Mouse (Mus musculus) left cerebral cortex, postnatal 25 days (tissue): ENCODE results near the gene Bend3. TPM values are rescaled to one million over a fixed set of nuclear protein-coding genes. Genes with fewer than 3 reads are reported as not detected.

Experiments
- DNase-seq, 2 experiments: peaks; one replicate each; pipeline ENCODE4 v3.0.0; 2022; ENCODE audit warnings: low spot score in 2 of 2, mixed read lengths in 1 of 2
- intact Hi-C: fragments of 180-260 bp; cut with DNase I; formaldehyde crosslinking; loops from one replicate; pipeline ENCODE4 v1.15.1; 2025
- total RNA-seq, 2 experiments: library from RNA; stranded (reverse); gene quantifications; 2 replicates each; pipeline ENCODE4 v1.2.3; 2021

Gene Bend3
- total RNA-seq: 1 to 10 TPM; 4.3 to 5.9 TPM

GRCm38 (mm10) chr10:43478751-43479435 is at the start of gene Bend3:
Gene Bend3, plus strand, starts transcription at chr10:43478831.
- peak; percentile 45 to 49 for DNase-seq
- intact Hi-C loops: loop anchor here (1.0 to 2.0 kb wide), 2 partner anchors 62 to 304 kb away; partner anchors contain the start of genes 9030612E09Rik and Sobp

GRCm38 (mm10) chr10:43430606-43431005 is 48.0 kb upstream of the Bend3 start:
- no peak for DNase-seq
- intact Hi-C loops: no loop called here

DNA sequence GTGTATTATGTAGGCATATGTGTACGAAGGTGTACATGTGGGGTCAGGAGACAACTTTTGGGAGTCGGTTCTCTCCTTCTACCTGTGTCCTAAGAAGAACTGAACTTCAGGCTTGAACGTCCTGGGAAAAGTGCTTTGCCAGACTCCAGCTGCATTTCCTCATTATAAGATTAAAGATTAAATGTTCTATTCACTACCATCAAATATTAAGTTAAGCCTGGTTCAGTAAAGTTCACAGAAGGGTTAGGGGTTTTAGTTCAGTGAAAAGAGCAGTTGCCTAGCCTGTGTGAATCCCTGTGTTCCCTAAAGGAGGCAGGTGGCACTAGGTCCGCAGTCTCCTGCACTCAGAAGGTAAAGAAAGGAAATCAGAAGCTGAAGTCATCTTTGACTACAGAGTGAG is 44.3 kb upstream of the Bend3 start:
- no peak for DNase-seq
- intact Hi-C loops: no loop called here

- intact Hi-C loops: no loop called here
- DNase-seq: no peak
Observed at GRCm38 (mm10) chr10:43435757-43436156, 42.9 kb upstream of the Bend3 start.

GRCm38 (mm10) chr10:43439492-43439941 is 39.1 kb upstream of the Bend3 start:
- DNase-seq: no peak
- intact Hi-C loops: no loop called here

DNA sequence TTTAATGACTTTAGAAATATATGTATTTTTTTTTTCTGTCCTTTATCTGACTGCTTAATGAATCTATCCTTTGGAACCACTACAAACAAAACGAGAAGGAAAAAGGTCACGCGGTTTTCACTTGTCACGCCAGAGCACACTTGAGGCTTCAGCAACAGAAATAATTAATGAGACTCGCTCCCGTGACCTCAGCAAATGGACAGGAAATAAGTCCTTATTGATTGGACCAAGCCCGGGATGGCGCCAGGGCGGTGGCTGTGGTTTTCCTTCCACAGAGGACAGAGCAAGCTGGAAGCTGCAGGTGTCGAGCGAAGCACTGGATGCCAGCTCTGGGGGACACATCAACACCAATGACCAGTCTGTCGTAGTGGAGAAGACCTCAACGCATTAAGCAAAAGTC is 38.6 kb upstream of the Bend3 start:
- intact Hi-C loops: no loop called here
- no peak for DNase-seq

GRCm38 (mm10) chr10:43440981-43441740 is 37.5 kb upstream of the Bend3 start:
- intact Hi-C loops: no loop called here
- no peak for DNase-seq

DNA sequence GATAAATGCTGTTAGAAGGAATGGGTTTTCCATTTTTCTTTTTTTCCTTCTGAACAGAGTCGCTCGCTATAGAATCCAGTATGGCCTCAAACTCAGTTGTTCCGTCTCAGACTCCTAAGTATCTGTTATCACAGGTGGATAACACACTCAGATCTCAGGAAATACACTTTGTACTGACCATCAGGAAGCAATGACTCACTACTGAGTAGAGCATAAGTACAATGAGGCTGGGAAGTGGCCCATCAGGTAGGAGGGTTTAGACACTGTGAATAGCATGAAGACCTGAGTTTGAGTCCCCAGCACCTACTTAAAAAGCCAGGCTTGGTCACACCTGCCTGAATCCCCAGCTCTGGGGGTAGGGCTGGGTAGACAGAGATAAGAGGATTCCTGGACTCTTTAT is 30.0 kb upstream of the Bend3 start:
- DNase-seq: no peak
- intact Hi-C loops: no loop called here

DNA sequence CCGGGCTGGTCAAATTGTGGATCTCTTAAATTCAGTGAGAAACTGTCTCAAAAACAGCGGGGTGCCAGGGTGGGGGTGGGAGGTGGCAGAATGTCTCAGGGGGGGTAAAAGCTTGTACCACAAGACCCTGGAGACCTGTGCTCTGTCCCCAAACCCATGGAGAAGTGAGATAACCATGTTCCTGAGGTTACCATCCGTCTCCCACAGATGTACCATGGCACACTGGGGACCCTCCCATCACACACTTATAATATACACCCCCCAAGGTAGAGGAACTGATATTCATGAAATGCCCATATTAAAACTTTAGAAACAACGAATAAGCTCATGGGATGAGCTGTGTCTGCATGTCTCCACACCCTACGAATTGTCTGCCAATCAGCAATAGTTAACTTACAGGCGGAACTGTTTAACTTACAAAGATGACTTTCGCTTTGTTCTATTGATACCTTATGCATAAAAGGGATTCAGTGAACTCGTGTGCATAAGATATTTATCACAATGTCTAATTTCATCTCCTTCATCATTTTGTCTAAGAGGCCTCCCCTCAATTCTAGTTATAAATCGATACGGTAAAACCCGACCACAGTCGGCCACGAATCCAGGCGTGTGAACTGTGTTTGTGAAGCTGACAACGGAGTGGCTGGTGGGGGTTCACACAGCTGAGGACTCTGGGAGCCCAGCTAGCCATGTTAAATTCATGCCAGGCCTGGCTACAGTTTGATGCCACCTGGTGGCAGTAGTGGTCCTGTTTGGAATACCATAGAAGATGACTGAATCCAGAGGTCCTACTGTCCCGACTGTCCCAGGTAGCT is 26.6 kb upstream of the Bend3 start:
- DNase-seq: peak; percentile 78 to 88
- intact Hi-C loops: loop anchor here (10.0 kb wide), 1 partner anchor 497 kb away; no protein-coding TSS in a partner anchor

- DNase-seq: no peak
- intact Hi-C loops: loop anchor here (10.0 kb wide), 1 partner anchor 498 kb away; no protein-coding TSS in a partner anchor
Observed at GRCm38 (mm10) chr10:43452663-43452996, 26.0 kb upstream of the Bend3 start.

DNA sequence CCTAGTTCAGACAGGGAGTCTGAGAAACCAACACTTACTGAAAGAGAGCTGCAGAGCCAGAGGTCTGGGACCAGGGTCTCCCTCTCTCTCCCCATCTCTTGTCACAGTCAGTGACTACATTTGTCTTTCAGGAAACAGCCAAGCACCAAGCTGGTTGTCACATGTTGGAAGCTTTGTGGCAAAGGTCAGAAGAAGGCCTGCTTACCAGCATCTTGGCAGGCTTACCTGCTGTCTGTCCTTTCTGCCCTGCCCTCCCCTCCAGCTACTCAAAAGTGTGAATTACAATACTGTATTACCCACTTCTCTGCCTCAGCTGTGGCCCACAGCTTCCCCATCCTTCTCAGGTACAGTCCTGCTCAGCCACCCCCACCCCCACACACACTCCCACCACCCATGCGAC is 24.4 kb upstream of the Bend3 start:
- no peak for DNase-seq
- intact Hi-C loops: loop anchor here (10.0 kb wide), 1 partner anchor 499 kb away; no protein-coding TSS in a partner anchor

GRCm38 (mm10) chr10:43454671-43455070 is 24.0 kb upstream of the Bend3 start:
- DNase-seq: no peak
- intact Hi-C loops: loop anchor here (10.0 kb wide), 1 partner anchor 500 kb away; no protein-coding TSS in a partner anchor

DNA sequence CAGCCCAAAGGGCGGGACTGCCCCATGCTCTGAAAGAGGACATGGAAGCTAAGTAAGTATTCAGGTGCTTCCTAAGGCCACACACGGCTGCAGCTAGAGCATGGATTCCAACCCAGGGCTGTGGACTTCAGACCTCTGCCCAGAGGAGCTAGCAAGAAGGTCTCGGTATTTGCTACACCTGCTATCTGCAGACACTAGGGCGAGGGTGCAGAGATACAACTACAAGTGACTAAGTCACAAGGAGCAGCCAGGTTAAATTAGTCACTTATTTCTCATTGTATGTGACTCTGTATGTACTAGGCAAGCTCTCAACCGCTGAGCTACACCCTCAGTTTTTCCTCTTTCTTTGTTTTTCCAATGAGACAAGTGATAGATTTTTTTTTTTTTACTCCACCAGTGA is 15.8 kb upstream of the Bend3 start:
- intact Hi-C loops: no loop called here
- DNase-seq: no peak

DNA sequence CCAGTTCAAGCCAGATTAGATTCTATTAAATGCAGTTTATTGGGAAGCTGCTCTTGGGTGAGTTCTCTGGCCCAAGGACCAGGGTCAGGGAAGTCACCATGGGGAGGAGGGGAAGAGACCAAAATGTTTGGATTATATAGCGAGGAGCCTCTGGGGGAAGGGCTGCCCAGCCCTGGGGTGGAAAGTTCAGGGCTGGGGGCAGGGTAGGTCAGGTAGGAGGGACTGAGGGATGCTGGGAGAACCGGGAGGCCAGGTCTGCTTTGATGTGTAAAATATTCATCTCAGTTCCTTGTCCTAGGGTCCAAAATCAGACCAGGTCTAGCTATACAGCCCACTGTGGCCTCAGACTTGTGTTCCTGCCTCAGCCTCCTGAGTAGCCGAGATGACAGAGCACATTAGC is 15.4 kb upstream of the Bend3 start:
- DNase-seq: no peak
- intact Hi-C loops: no loop called here

GRCm38 (mm10) chr10:43466223-43466622 is 12.4 kb upstream of the Bend3 start:
- DNase-seq: no peak
- intact Hi-C loops: no loop called here

- DNase-seq: no peak
- intact Hi-C loops: no loop called here
Observed at GRCm38 (mm10) chr10:43467659-43468058, 11.0 kb upstream of the Bend3 start.

DNA sequence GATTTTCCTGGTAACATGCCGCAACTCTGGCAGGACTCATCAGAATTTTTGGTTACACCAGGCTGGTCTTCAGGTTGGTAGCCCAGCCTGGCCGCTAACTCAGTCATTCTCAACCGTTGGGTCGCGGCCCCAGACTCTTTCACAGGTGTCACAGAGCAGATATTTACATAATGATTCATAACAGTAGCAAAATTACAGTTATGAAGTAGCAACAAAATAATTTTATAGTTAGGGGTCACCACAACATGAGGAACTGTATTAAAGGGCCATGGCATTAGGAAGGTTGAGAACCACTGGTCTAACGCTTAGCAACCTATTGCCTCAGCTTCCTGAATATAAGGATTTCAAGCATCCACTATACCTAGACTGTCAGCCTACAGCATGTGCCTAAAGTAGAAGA is 10.3 kb upstream of the Bend3 start:
- intact Hi-C loops: no loop called here
- no peak for DNase-seq

DNA sequence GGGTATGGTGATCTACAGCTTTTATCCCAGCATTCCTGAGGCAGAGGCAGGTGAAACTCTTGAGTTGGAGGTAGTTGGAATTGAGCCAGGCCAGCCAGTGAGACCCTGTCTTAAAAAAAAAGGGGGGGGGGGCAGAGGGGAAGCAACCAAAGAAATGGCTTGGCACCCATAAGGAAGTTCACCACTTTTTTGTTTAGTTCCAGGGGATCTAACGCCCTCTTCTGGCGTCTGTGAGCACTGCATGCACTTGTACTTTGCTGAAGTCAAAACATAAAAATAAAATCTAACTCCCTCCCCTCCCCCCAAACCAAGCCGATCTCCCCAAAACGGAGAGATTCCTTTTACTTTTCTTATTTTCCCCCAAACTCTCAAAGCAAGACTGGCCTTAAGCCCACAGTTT is 3.3 kb upstream of the Bend3 start:
- intact Hi-C loops: no loop called here
- peak; percentile 14 to 15 for DNase-seq

GRCm38 (mm10) chr10:43477459-43477858 is 1.2 kb upstream of the Bend3 start:
- peak in 1 of 2 experiments; percentile 15 for DNase-seq
- intact Hi-C loops: no loop called here
